Mouse (Mus musculus) brain, embryonic 14.5 days (tissue): ENCODE measurements around the gene Parp6.

ENCODE experiments used
- CTCF ChIP-seq: fragments of 200-500 bp; IDR thresholded peaks from 2 replicates; pipeline ENCODE4 v1.5.1; 2012; ENCODE audit warnings: inconsistent platforms, mild to moderate bottlenecking, moderate library complexity, borderline replicate concordance; ENCODE audit not compliant: insufficient read depth, insufficient read length; ENCODE audit errors: extremely low read depth
- POLR2A ChIP-seq: fragments of 200-500 bp; IDR thresholded peaks from 2 replicates; pipeline ENCODE4 v1.6.1; 2012; ENCODE audit warnings: mild to moderate bottlenecking, inconsistent platforms, borderline replicate concordance; ENCODE audit not compliant: poor library complexity, insufficient read depth, insufficient read length, severe bottlenecking; ENCODE audit errors: extremely low read depth

DNA sequence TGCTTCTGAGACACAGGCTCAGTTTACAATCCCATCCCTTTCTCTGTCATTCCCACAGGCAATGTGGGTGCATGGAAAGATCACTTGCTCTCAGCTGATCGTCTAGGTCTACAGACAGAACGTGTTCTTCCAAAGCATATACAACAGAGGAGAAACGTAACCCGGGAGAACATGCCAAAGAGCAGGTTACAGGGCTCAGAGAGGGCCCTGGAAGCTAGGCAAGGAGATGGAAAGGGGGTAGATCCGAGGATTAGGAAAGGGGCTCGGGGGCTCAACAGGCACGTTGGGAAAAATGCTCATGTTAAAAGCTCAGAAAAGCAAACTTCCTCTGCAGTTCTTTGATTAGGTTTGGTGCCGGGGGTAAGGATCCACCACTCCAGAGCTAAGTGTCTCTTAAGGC, 15.4 kb upstream of the Parp6 start:
- TF ChIP-seq CTCF: no peak
- no peak for TF ChIP-seq POLR2A
